In the genomic region with DNA sequence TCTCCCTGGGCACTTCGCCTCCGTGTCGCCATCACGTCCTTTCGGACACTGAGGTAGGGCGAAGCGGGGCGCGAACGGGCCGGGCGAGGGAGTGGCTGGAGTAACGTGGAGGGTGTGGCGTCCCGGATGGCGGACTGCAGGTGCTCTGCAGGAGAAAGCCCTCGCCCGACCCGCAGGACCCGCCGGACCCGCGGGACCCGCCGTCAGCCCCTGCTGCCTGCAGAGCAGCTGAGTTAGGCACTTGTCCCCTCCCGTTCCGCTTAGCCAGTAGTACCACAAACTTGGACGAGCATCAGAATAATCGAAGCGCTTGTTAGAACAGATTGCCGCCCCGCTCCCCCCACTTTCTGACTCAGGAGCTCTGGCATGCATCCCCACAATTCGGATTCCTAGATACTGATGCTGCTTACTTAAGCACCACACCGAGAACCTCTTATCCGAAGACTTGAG, we compare ENCODE assay signal across 8 mouse cellular contexts. TPM values are rescaled to one million over a fixed set of nuclear protein-coding genes. Genes with fewer than 3 reads are reported as not detected.
DNase-seq lines count a peak whose midpoint lies in the region; ATAC-seq and TF ChIP-seq lines count a peak whose summit lies in the region.

No protein-coding gene starts in this region.

- H3K4me2 ChIP-seq in embryonic facial prominence, embryonic 14.5 days (ENCODE audit: low read depth, low read length) = peak overlapping the region; percentile 92
- peak overlapping the region; percentile 80 for H3K4me2 ChIP-seq in limb, embryonic 14.5 days (replicated peaks; ENCODE audit: low read depth, low read length, severe bottlenecking)
- H3K4me2 ChIP-seq in midbrain, embryonic 15.5 days = peak overlapping the region; percentile 74

- TF ChIP-seq CTCF in heart, adult 2 months (IDR thresholded peaks at IDR 0.05) = no peak
- no peak for TF ChIP-seq CTCF in G1E (IDR thresholded peaks at IDR 0.05; ENCODE audit: low read depth, low read length)

- peaks cover 2% of the 10 kb centered on the region for H3K4me1 ChIP-seq in heart, adult 2 months (ENCODE audit: control insufficient read depth, insufficient read depth, low read length)
- peaks cover 55% of the 10 kb centered on the region for H3K4me1 ChIP-seq in G1E (ENCODE audit: insufficient read depth, low read depth, low read length)
- H3K4me1 ChIP-seq in embryonic facial prominence, embryonic 14.5 days (ENCODE audit: control insufficient read depth, insufficient read depth, low read length) = peaks cover 16% of the 10 kb centered on the region
- peaks cover 13% of the 10 kb centered on the region; the same call in 1 of the 2 replicates for H3K4me1 ChIP-seq in limb, embryonic 14.5 days (ENCODE audit: control insufficient read depth, insufficient read depth, low read length)
- H3K4me1 ChIP-seq in midbrain, embryonic 15.5 days = peaks cover 40% of the 10 kb centered on the region

- TF ChIP-seq POLR2A in heart, adult 2 months (IDR thresholded peaks at IDR 0.05; ENCODE audit: insufficient read depth, low read depth, low read length) = no peak
- TF ChIP-seq POLR2A in limb, embryonic 14.5 days (IDR thresholded peaks at IDR 0.05; ENCODE audit: borderline replicate concordance, extremely low read depth, insufficient read depth, insufficient read length) = no peak

- peaks cover 10% of the 10 kb centered on the region for H3K36me3 ChIP-seq in heart, adult 2 months (ENCODE audit: control insufficient read depth, insufficient read depth, low read length)
- peaks cover 54% of the 10 kb centered on the region for H3K36me3 ChIP-seq in G1E (replicated peaks)
- peaks cover 32% of the 10 kb centered on the region for H3K36me3 ChIP-seq in embryonic facial prominence, embryonic 14.5 days (ENCODE audit: control insufficient read depth, insufficient read depth, low read length)
- peaks cover 34% of the 10 kb centered on the region for H3K36me3 ChIP-seq in limb, embryonic 14.5 days (ENCODE audit: control insufficient read depth, insufficient read depth, low read length)
- peaks cover 11% of the 10 kb centered on the region for H3K36me3 ChIP-seq in midbrain, embryonic 15.5 days (replicated peaks)

- no peaks in the 10 kb centered on the region for H3K79me2 ChIP-seq in heart, adult 2 months (replicated peaks; ENCODE audit: control insufficient read depth, insufficient read depth, low read length)

- H3K4me3 ChIP-seq in heart, adult 2 months = peak overlapping the region; percentile 81
- peak overlapping the region; percentile 89 for H3K4me3 ChIP-seq in G1E (ENCODE audit: low read depth, low read length)
- H3K4me3 ChIP-seq in embryonic facial prominence, embryonic 14.5 days (ENCODE audit: low read depth, low read length) = peak overlapping the region; percentile 78
- peak overlapping the region; percentile 82 for H3K4me3 ChIP-seq in limb, embryonic 14.5 days (replicated peaks; ENCODE audit: low read length)
- H3K4me3 ChIP-seq in midbrain, embryonic 15.5 days = peak overlapping the region; percentile 66

- H3K27me3 ChIP-seq in heart, adult 2 months (ENCODE audit: control insufficient read depth, insufficient read depth, low read length) = no peaks in the 10 kb centered on the region
- H3K27me3 ChIP-seq in G1E (ENCODE audit: insufficient read depth, low read length) = no peaks in the 10 kb centered on the region
- no peaks in the 10 kb centered on the region for H3K27me3 ChIP-seq in embryonic facial prominence, embryonic 14.5 days (replicated peaks; ENCODE audit: control insufficient read depth, insufficient read depth, low read length)
- H3K27me3 ChIP-seq in limb, embryonic 14.5 days (ENCODE audit: control insufficient read depth, insufficient read depth, low read length) = no peaks in the 10 kb centered on the region
- H3K27me3 ChIP-seq in midbrain, embryonic 15.5 days (replicated peaks) = no peaks in the 10 kb centered on the region

- H3K27ac ChIP-seq in heart, adult 2 months = peak overlapping the region; percentile 51
- H3K27ac ChIP-seq in embryonic facial prominence, embryonic 14.5 days (replicated peaks; ENCODE audit: low read depth, low read length) = peak overlapping the region; percentile 69
- 0 out of 2 replicates have a peak overlapping the region, but pooled peaks have one; percentile 52 for H3K27ac ChIP-seq in limb, embryonic 14.5 days (replicated peaks; ENCODE audit: low read depth, low read length)
- H3K27ac ChIP-seq in midbrain, embryonic 15.5 days = peak overlapping the region; percentile 81

- intact Hi-C loops in heart, adult 2 months (cut with DNase I) = no loop called here

- no peak for TF ChIP-seq EP300 in heart, adult 2 months (IDR thresholded peaks at IDR 0.05; ENCODE audit: insufficient read depth, low read depth, low read length)

- H3K9ac ChIP-seq in heart, adult 2 months (ENCODE audit: low read depth, low read length) = peak overlapping the region; percentile 81
- peak overlapping the region; percentile 75 for H3K9ac ChIP-seq in embryonic facial prominence, embryonic 14.5 days (ENCODE audit: low read depth, low read length)
- H3K9ac ChIP-seq in limb, embryonic 14.5 days (ENCODE audit: low read depth, low read length, severe bottlenecking) = peak overlapping the region; percentile 66
- peak overlapping the region; percentile 75 for H3K9ac ChIP-seq in midbrain, embryonic 15.5 days

- under 1% methylated on average over 35 of the region's 35 CpGs for WGBS in heart, adult 2 months
- WGBS in embryonic facial prominence, embryonic 14.5 days = 0% methylated on average over 26 of the region's 35 CpGs
- WGBS in limb, embryonic 14.5 days = under 1% methylated on average over 25 of the region's 35 CpGs
- under 1% methylated on average over 34 of the region's 35 CpGs for WGBS in midbrain, embryonic 15.5 days

- H3K9me3 ChIP-seq in G1E (replicated peaks) = no peaks in the 10 kb centered on the region
- no peaks in the 10 kb centered on the region for H3K9me3 ChIP-seq in embryonic facial prominence, embryonic 14.5 days (ENCODE audit: control insufficient read depth, low read length)
- H3K9me3 ChIP-seq in limb, embryonic 14.5 days (ENCODE audit: control insufficient read depth, low read length) = no peaks in the 10 kb centered on the region
- no peaks in the 10 kb centered on the region for H3K9me3 ChIP-seq in midbrain, embryonic 15.5 days

- ATAC-seq in G1E (ENCODE audit: extremely low read depth, insufficient number of reproducible peaks, low FRiP score, poor library complexity, severe bottlenecking) = no peak
- ATAC-seq in embryonic facial prominence, embryonic 14.5 days (ENCODE audit: low read depth) = peak; percentile 58
- peak; percentile 26 for ATAC-seq in inflammation-experienced regulatory T-cells, adult 6 months
- ATAC-seq in limb, embryonic 14.5 days (ENCODE audit: low FRiP score, low read depth) = peak; percentile 38
- ATAC-seq in midbrain, embryonic 15.5 days (replicated peaks) = peak; percentile 62

- no peak for DNase-seq in heart, adult 2 months
- DNase-seq in heart, adult 9 months (ENCODE audit: low spot score in 2 of 2) = no peak
- no peak for DNase-seq in G1E (ENCODE audit: low spot score)
- peak; percentile 76 for DNase-seq in embryonic facial prominence, embryonic 14.5 days (ENCODE audit: low spot score)
- peak; percentile 52 for DNase-seq in limb, embryonic 14.5 days (ENCODE audit: low spot score)
- peak; percentile 55 for DNase-seq in thymus, postnatal 4 days

RNA-seq across cellular contexts. Expression of a gene that starts 0.4 kb away (rescaled TPM):
- total RNA-seq in heart, adult 2 months (2021) = 1 to 10 TPM; 1.9 to 2.0 TPM
- 1.1 and 1.8 TPM in 2 replicates for polyA plus RNA-seq in heart, adult 2 months (2012; rRNA removed)
- total RNA-seq in G1E (2014; fragmentation: Nextera tagmentation) (1.8 and 3.4 TPM in 2 replicates), G1E (2017) (3.1 and 3.2 TPM in 2 replicates)
- polyA plus RNA-seq in G1E (2012) = 0.21 and 0.57 TPM in 2 replicates
- 2.3 and 2.5 TPM in 2 replicates for polyA plus RNA-seq in embryonic facial prominence, embryonic 14.5 days (2014; fragmentation: Nextera tagmentation; extraction: Ambion mirVana)
- polyA plus RNA-seq in inflammation-experienced regulatory T-cells, adult 6 months (2017; shearing (Covaris generic)) = under 1 TPM; 0.12 to 0.57 (median 0.24) TPM
- polyA plus RNA-seq in limb, embryonic 14.5 days (2012; rRNA removed) = 3.5 and 3.6 TPM in 2 replicates
- 1.7 and 1.9 TPM in 2 replicates for polyA plus RNA-seq in limb, embryonic 14.5 days (2014; fragmentation: Nextera tagmentation; extraction: Ambion mirVana)
- polyA plus RNA-seq in midbrain, embryonic 15.5 days (2015; fragmentation: Nextera tagmentation; extraction: Ambion mirVana) = 5.1 and 6.6 TPM in 2 replicates

RNA-seq across cellular contexts. Expression of a gene that starts 6.5 kb away (rescaled TPM):
- total RNA-seq in heart, adult 2 months (2021) = 100 to 1,000 TPM; 298 to 319 TPM
- 167 and 313 TPM in 2 replicates for polyA plus RNA-seq in heart, adult 2 months (2012; rRNA removed)
- 632 and 642 TPM in 2 replicates for total RNA-seq in G1E (2014; fragmentation: Nextera tagmentation)
- 1,492 and 1,659 TPM in 2 replicates for total RNA-seq in G1E (2017)
- polyA plus RNA-seq in G1E (2012) = 133 and 159 TPM in 2 replicates
- polyA plus RNA-seq in embryonic facial prominence, embryonic 14.5 days (2014; fragmentation: Nextera tagmentation; extraction: Ambion mirVana) = 940 and 1,079 TPM in 2 replicates
- polyA plus RNA-seq in inflammation-experienced regulatory T-cells, adult 6 months (2017; shearing (Covaris generic)) = 1,000 to 10,000 TPM; 1,095 to 1,593 (median 1,512) TPM
- 974 and 1,399 TPM in 2 replicates for polyA plus RNA-seq in limb, embryonic 14.5 days (2012; rRNA removed)
- 967 and 1,006 TPM in 2 replicates for polyA plus RNA-seq in limb, embryonic 14.5 days (2014; fragmentation: Nextera tagmentation; extraction: Ambion mirVana)
- polyA plus RNA-seq in midbrain, embryonic 15.5 days (2015; fragmentation: Nextera tagmentation; extraction: Ambion mirVana) = 404 and 412 TPM in 2 replicates

RNA-seq across cellular contexts. Expression of a gene that starts 6.7 kb away (rescaled TPM):
- total RNA-seq in heart, adult 2 months (2021) = under 1 TPM; 0.57 to 0.84 TPM
- 0.09 and 0.25 TPM in 2 replicates for polyA plus RNA-seq in heart, adult 2 months (2012; rRNA removed)
- 1.1 and 1.5 TPM in 2 replicates for total RNA-seq in G1E (2014; fragmentation: Nextera tagmentation)
- 0.98 and 1.5 TPM in 2 replicates for total RNA-seq in G1E (2017)
- 2.1 and 2.6 TPM in 2 replicates for polyA plus RNA-seq in G1E (2012)
- 3.1 and 7.4 TPM in 2 replicates for polyA plus RNA-seq in embryonic facial prominence, embryonic 14.5 days (2014; fragmentation: Nextera tagmentation; extraction: Ambion mirVana)
- polyA plus RNA-seq in inflammation-experienced regulatory T-cells, adult 6 months (2017; shearing (Covaris generic)) = 1 to 10 TPM in 2 of 3 experiments, under 1 TPM in 1; 0.86 to 2.4 (median 1.4) TPM
- polyA plus RNA-seq in limb, embryonic 14.5 days (2012; rRNA removed) = 0.29 and 1.1 TPM in 2 replicates
- polyA plus RNA-seq in limb, embryonic 14.5 days (2014; fragmentation: Nextera tagmentation; extraction: Ambion mirVana) = 0.95 and 2.1 TPM in 2 replicates
- polyA plus RNA-seq in midbrain, embryonic 15.5 days (2015; fragmentation: Nextera tagmentation; extraction: Ambion mirVana) = 6.4 and 7.1 TPM in 2 replicates

Comparison
In these comparisons a context has a peak if more than half of its experiments do, and no peak if none do; other contexts are left out.
1. DNase-seq: peak in embryonic facial prominence, embryonic 14.5 days (single experiment), limb, embryonic 14.5 days (single experiment) and thymus, postnatal 4 days (single experiment); none in heart, adult 2 months (0 of 2), heart, adult 9 months (0 of 2) and G1E (single experiment).
2. Peak in every context shown above with its lines, with median percentiles within 50 percentile points of each other: H3K27ac ChIP-seq, H3K4me3 ChIP-seq, H3K9ac ChIP-seq and H3K4me2 ChIP-seq.